Mouse (Mus musculus) midbrain, embryonic 15.5 days (tissue): ENCODE results near the gene Trim43a. TPM values are rescaled to one million over a fixed set of nuclear protein-coding genes. Genes with fewer than 3 reads are reported as not detected.
A peak's percentile ranks its signal among the peaks of the same experiment; 100 is the strongest.
"Not testable (repeated sequence)": the region's sequence is repeated elsewhere in the genome, so short reads cannot be mapped to it uniquely, and the experiment has no call there.

Source experiments
- ATAC-seq: fragments of 200-750 bp; cut with Nextera tagmentation; replicated peaks from 2 replicates; pipeline ENCODE4 v1.8.0; 2017; ENCODE audit warnings: moderate TSS enrichment
- H3K27ac ChIP-seq: fragments of 300-500 bp; sonication (generic); 2 replicates; pipeline ENCODE4 v1.5.1; 2015; ENCODE audit warnings: mild to moderate bottlenecking, inconsistent platforms
- H3K27me3 ChIP-seq: fragments of 300-500 bp; sonication (generic); replicated peaks from 2 replicates; pipeline ENCODE4 v1.6.1; 2015; ENCODE audit warnings: inconsistent platforms
- H3K36me3 ChIP-seq: fragments of 300-500 bp; sonication (generic); replicated peaks from 2 replicates; pipeline ENCODE4 v1.6.1; 2015; ENCODE audit warnings: inconsistent platforms
- H3K4me1 ChIP-seq: fragments of 300-500 bp; sonication (generic); 2 replicates; pipeline ENCODE4 v1.6.1; 2015; ENCODE audit warnings: inconsistent platforms
- H3K4me2 ChIP-seq: fragments of 300-500 bp; sonication (generic); 2 replicates; pipeline ENCODE4 v1.6.1; 2015; ENCODE audit warnings: inconsistent platforms, mild to moderate bottlenecking, moderate library complexity
- H3K4me3 ChIP-seq: fragments of 300-500 bp; sonication (generic); 2 replicates; pipeline ENCODE4 v1.5.1; 2015; ENCODE audit warnings: mild to moderate bottlenecking, inconsistent platforms
- H3K9ac ChIP-seq: fragments of 300-500 bp; sonication (generic); 2 replicates; pipeline ENCODE4 v1.6.1; 2015; ENCODE audit warnings: mild to moderate bottlenecking, inconsistent platforms
- H3K9me3 ChIP-seq: fragments of 300-500 bp; sonication (generic); 2 replicates; pipeline ENCODE4 v1.6.1; 2016; ENCODE audit warnings: inconsistent platforms
- WGBS: fragments of 180-500 bp; shearing (Covaris S2); methylation state at CpG from one replicate; pipeline ENCODE4 v1.1.7; 2015; ENCODE audit warnings: mixed read lengths; 5-methylcytosine and 5-hydroxymethylcytosine counted together
- polyA plus RNA-seq: library from polyadenylated mRNA; unstranded; fragments of >200 nt; fragmentation: Nextera tagmentation; extraction: Ambion mirVana; gene quantifications from 2 replicates; pipeline ENCODE4 v1.2.1, GENCODE M21; 2015

Trim43a gene
- polyA plus RNA-seq, 1 experiment from 2014 or later: 0.17 TPM

DNA sequence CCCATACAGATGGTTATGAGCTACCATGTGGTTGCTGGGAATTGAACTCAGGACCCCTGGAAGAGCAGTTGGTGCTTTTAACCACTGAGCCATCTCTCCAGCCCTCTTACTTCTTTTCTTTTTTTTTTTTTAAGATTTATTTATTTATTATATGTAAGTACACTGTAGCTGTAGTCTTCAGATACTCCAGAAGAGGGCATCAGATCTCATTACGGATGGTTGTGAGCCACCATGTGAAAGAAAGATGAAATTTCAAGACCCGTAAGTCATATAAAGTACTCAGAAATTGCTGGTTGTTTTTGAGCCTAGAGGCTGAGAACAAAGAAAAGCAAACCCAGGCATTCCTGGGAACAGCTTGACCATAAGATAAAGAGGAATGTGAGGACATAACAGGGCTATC lies 19.2 kb upstream of the Trim43a start:
- not testable (repeated sequence) for H3K4me2 ChIP-seq, H3K4me1 ChIP-seq, ATAC-seq, H3K9ac ChIP-seq, H3K27ac ChIP-seq, H3K4me3 ChIP-seq, H3K27me3 ChIP-seq, H3K9me3 ChIP-seq
- WGBS: 90% methylated on average over 2 of the region's 2 CpGs
- H3K36me3 ChIP-seq: peaks cover 31% of the 10 kb centered on the region

DNA sequence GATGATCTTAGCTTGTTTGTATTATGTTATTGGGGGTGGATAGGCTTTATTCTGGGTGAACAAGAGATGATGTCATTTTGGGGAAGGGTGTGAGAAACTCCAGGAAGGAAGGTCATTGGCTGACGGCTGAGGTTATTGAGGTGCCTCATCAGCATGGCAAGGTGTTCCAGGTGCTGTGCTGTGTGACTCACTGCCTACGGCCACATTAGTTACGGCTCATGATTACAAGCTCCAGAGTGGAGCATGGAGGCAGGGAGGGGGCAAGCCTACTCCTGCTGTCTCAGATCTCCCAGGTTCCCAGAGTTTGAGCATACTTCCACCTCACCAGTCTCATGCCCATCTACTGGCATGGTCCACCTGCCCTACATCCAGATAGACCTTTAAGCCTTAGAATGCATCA lies 10.2 kb upstream of the Trim43a start:
- not testable (repeated sequence) for H3K9ac ChIP-seq, H3K27me3 ChIP-seq, H3K4me2 ChIP-seq, H3K27ac ChIP-seq, H3K4me1 ChIP-seq, H3K4me3 ChIP-seq
- WGBS: 100% methylated on average over 3 of the region's 3 CpGs
- Histone ChIP-seq H3K36me3 (peaks cover 42% of the 10 kb centered on the region), H3K9me3 (peaks cover 26% of the 10 kb centered on the region; the same call in 1 of the 2 replicates)
- peak; percentile 64; the same call in 1 of the 2 replicates for ATAC-seq

DNA sequence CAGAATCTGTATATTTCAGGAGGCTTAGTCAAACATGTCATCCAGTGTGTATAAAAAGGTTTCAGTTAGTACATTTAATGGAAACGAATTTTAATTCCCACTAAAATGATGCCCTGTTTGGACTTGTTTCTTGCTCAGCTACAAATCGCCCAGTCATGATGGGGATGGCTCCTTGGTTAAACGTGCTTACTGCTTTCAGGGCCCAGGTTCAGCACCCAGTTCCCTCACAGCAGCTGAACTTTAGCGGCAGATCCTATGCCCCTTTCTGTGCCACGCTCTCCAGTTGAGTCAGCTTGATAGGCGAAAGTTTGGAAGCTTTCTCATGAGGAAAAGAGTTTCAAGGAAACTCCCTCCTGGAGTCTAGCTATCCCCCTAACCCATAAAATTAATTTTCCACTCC lies 13.0 kb downstream of the Trim43a start:
- WGBS: 88% methylated on average over 6 of the region's 6 CpGs
- not testable (repeated sequence) for ATAC-seq, H3K36me3 ChIP-seq, H3K27me3 ChIP-seq, H3K4me3 ChIP-seq, H3K27ac ChIP-seq, H3K4me2 ChIP-seq, H3K4me1 ChIP-seq, H3K9ac ChIP-seq, H3K9me3 ChIP-seq

DNA sequence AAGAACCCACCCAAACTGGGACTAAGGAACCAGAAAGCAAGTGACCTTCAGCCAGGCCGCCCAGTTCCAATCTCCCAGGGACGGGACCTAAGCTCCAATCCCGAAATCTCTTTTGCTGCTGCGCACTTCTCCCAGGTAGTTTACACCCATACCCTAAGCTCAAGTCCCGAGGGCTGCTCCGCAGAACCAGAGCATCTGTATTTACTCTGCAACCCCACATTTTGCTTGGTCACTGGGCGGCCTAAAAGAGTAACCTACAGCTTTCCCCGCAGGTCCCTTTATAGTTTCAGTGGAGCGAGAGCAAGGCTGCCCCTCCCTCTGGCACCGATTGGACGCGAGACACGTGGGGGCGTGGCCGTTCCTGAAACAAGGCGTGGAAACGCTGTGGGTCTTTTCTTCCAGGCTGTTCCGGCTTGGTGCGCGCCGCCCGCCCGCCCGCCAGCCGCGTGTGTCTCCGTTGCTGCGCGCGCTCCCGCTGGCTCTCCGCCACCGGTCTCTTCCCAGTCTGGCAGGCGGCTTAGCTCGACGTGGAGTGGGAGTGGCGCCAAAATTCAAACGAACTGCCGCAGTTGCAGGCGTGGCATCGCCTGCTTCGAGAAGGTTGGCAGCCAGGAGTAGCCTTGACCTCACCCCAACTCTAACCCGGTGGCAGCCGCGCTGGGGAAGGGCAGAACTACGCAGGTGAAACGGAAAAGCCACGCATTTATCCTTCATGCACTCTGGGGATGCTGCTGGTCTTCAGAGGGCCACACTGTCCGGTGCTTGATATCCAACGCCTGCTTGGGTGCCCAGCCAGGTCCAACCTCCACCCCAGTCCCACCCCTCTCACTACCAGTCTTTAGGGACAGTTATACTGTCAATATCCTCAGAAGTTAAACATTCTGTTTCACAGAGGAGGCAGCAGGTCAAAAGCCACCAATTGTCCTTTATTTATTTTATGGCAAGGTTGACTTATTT lies 18.8 kb downstream of the Trim43a start:
- not testable (repeated sequence) for H3K27me3 ChIP-seq, H3K9me3 ChIP-seq, H3K36me3 ChIP-seq, H3K4me1 ChIP-seq
- Histone ChIP-seq H3K9ac (peak overlapping the region; percentile 35; the same call in 1 of the 2 replicates), H3K4me2 (peak overlapping the region; percentile 61), H3K4me3 (peak overlapping the region; percentile 43), H3K27ac (0 out of 2 replicates have a peak overlapping the region, but pooled peaks have one; percentile 20)
- under 1% methylated on average over 42 of the region's 50 CpGs for whole genome bisulfite sequencing
- peak; percentile 99 for ATAC-seq

DNA sequence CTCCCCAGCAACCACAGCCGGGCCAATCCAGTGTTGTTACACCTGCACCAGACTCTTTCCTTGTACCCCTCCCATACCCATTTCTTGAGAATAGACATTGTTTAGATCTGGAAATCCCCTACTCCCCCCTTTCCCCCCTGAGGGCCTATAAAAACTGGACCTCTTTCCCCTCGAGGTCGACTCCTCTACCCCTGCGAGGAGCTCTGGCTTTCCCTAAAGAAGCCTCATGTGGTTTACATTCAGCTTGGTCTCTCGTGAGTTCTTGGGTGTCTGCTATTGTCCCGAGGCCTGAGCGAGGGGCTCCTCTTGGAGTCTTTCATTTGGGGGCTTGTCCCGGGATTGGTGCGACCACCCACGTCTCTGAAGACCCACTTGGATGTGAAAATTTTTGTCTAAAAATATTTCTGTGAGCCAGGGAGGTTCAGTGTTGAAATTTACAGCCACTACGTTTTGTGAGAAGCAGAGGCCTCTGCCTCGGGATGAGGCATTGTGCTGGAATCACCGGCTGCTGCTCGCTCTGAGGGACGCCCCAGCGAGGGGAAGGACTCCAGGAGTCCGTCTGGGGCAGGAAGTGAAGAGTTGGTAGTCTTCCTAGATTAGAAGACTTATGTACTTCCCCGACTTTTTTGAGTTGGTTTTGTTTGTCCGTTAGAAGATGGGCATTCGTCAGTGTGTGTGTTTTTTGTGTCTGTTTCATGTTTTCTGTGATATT lies 45.3 kb downstream of the Trim43a start:
- H3K36me3 ChIP-seq, H3K27ac ChIP-seq, H3K9ac ChIP-seq, H3K9me3 ChIP-seq, H3K4me2 ChIP-seq, ATAC-seq, H3K4me1 ChIP-seq, H3K4me3 ChIP-seq, H3K27me3 ChIP-seq: not testable (repeated sequence)
- WGBS: 66% methylated on average over 17 of the region's 20 CpGs

DNA sequence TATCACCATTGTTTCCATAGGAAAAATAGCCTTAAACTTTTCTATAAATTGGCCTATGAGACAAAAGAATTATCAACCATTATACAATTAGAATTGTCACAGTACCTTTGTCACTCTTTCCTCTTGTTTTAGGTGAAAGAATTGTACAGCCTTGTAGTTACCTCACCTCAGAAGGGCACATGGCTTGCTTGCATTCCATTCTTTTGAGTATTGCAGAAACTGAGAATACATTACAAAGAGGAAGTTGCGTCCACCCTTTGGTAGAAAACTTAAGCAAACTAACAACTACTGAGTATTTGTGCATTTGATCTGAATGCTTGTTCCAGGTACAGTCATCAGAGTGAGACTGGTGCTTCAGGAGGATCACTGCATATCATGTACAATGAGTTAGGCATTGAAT lies 57.4 kb downstream of the Trim43a start:
- H3K9ac ChIP-seq, H3K4me3 ChIP-seq, H3K9me3 ChIP-seq, H3K27me3 ChIP-seq, H3K4me2 ChIP-seq, H3K36me3 ChIP-seq, ATAC-seq, H3K4me1 ChIP-seq, H3K27ac ChIP-seq: not testable (repeated sequence)
- WGBS: 89% methylated on average over 1 of the region's 1 CpGs

Other genes with a start within 250 kb of the Trim43a start
- gene Snx14, start 141.9 kb upstream of the Trim43a start, polyA plus RNA-seq: 33.7 and 36.2 TPM in 2 replicates
- gene Gm20537, start 124.3 kb upstream of the Trim43a start, polyA plus RNA-seq: 0.50 and 1.0 TPM in 2 replicates
- 75.2 and 82.5 TPM in 2 replicates for gene Syncrip, start 98.3 kb upstream of the Trim43a start, polyA plus RNA-seq
- 21.2 and 22.2 TPM in 2 replicates for gene Zfp949, start 32.9 kb upstream of the Trim43a start, polyA plus RNA-seq
- gene Mthfsl, start 139.4 kb downstream of the Trim43a start, polyA plus RNA-seq: 36.3 and 42.0 TPM in 2 replicates
- not detected in 2 replicates for gene Bcl2a1d, start 151.0 kb downstream of the Trim43a start, polyA plus RNA-seq